In genomic region chr5:54073291-54073690, GRCm38 (mm10) we compare ENCODE assay signal across 11 mouse cellular contexts.
DNase-seq lines count a peak whose midpoint lies in the region; ATAC-seq and TF ChIP-seq lines count a peak whose summit lies in the region.
"Had no signal": no experiment of that assay in that cellular context is flagged by ENCODE, and none has a peak within 500 bp of the region (broad histone marks: within the 10 kb centered on the region; RNA-seq: fewer than 3 reads in every experiment).

No protein-coding gene starts in this region.

- H3K36me3 ChIP-seq in kidney, embryonic 15.5 days = no peaks in the 10 kb centered on the region
- no peaks in the 10 kb centered on the region for H3K36me3 ChIP-seq in midbrain, postnatal 0 days (ENCODE audit: insufficient read depth, low read length)
- no peaks in the 10 kb centered on the region for H3K36me3 ChIP-seq in midbrain, embryonic 13.5 days
- no peaks in the 10 kb centered on the region for H3K36me3 ChIP-seq in neural tube, embryonic 15.5 days
- H3K36me3 ChIP-seq: intestine, embryonic 15.5 days; liver, embryonic 13.5 days had no signal

- H3K4me2 ChIP-seq in kidney, embryonic 15.5 days = no peak overlapping the region
- H3K4me2 ChIP-seq in midbrain, postnatal 0 days (ENCODE audit: low read depth, low read length, poor library complexity, severe bottlenecking) = no peak overlapping the region
- H3K4me2 ChIP-seq in midbrain, embryonic 13.5 days (replicated peaks) = no peak overlapping the region
- H3K4me2 ChIP-seq in neural tube, embryonic 15.5 days = no peak overlapping the region
- H3K4me2 ChIP-seq: intestine, embryonic 15.5 days; liver, embryonic 13.5 days had no signal

- no peak overlapping the region for H3K9ac ChIP-seq in kidney, embryonic 15.5 days
- no peak overlapping the region for H3K9ac ChIP-seq in midbrain, postnatal 0 days (replicated peaks; ENCODE audit: low read length, poor library complexity, severe bottlenecking)
- no peak overlapping the region for H3K9ac ChIP-seq in midbrain, embryonic 13.5 days (replicated peaks)
- no peak overlapping the region for H3K9ac ChIP-seq in neural tube, embryonic 15.5 days (replicated peaks)
- H3K9ac ChIP-seq: intestine, embryonic 15.5 days; liver, embryonic 13.5 days had no signal

- WGBS in kidney, embryonic 15.5 days = 12% methylated on average over 1 of the region's 1 CpGs
- 22% methylated on average over 1 of the region's 1 CpGs for WGBS in midbrain, postnatal 0 days
- 18% methylated on average over 1 of the region's 1 CpGs for WGBS in midbrain, embryonic 13.5 days
- 16% methylated on average over 1 of the region's 1 CpGs for WGBS in neural tube, embryonic 15.5 days

- peaks cover 14% of the 10 kb centered on the region for H3K4me1 ChIP-seq in kidney, embryonic 15.5 days
- H3K4me1 ChIP-seq in midbrain, postnatal 0 days (ENCODE audit: insufficient read depth, low read length) = no peaks in the 10 kb centered on the region
- H3K4me1 ChIP-seq in midbrain, embryonic 13.5 days (replicated peaks) = no peaks in the 10 kb centered on the region
- H3K4me1 ChIP-seq in neural tube, embryonic 15.5 days = peaks cover 6% of the 10 kb centered on the region; the same call in 1 of the 2 replicates
- H3K4me1 ChIP-seq: intestine, embryonic 15.5 days had no signal

- no peaks in the 10 kb centered on the region for H3K27me3 ChIP-seq in kidney, embryonic 15.5 days
- no peaks in the 10 kb centered on the region for H3K27me3 ChIP-seq in midbrain, postnatal 0 days (ENCODE audit: insufficient read depth, low read length)
- H3K27me3 ChIP-seq in midbrain, embryonic 13.5 days = no peaks in the 10 kb centered on the region
- H3K27me3 ChIP-seq in neural tube, embryonic 15.5 days (replicated peaks) = no peaks in the 10 kb centered on the region
- H3K27me3 ChIP-seq: intestine, embryonic 15.5 days; liver, embryonic 13.5 days had no signal

- DNase-seq in cerebellum, adult 18-20 months = peak; percentile 30 to 48
- no peak for DNase-seq in cerebellum, adult 8-10 months
- no peak for DNase-seq in kidney, adult 11 months
- peak; percentile 65 for DNase-seq in midbrain, postnatal 0 days (ENCODE audit: low spot score)
- DNase-seq in thymus, postnatal 0 days (ENCODE audit: low spot score) = no peak
- DNase-seq: liver, embryonic 13.5 days had no signal

- H3K27ac ChIP-seq in kidney, embryonic 15.5 days = peak overlapping the region; percentile 34; the same call in 1 of the 2 replicates
- no peak overlapping the region for H3K27ac ChIP-seq in midbrain, postnatal 0 days (ENCODE audit: low read depth, low read length)
- H3K27ac ChIP-seq in midbrain, embryonic 13.5 days = no peak overlapping the region
- H3K27ac ChIP-seq in neural tube, embryonic 15.5 days (replicated peaks) = peak overlapping the region; percentile 52
- H3K27ac ChIP-seq: intestine, embryonic 15.5 days; liver, embryonic 13.5 days had no signal

- no peak overlapping the region for H3K4me3 ChIP-seq in kidney, embryonic 15.5 days (replicated peaks)
- H3K4me3 ChIP-seq in midbrain, postnatal 0 days (ENCODE audit: low read depth, low read length) = no peak overlapping the region
- H3K4me3 ChIP-seq in midbrain, embryonic 13.5 days (replicated peaks) = no peak overlapping the region
- H3K4me3 ChIP-seq in neural tube, embryonic 15.5 days (replicated peaks) = no peak overlapping the region
- H3K4me3 ChIP-seq: intestine, embryonic 15.5 days; liver, embryonic 13.5 days had no signal

- ATAC-seq in kidney, embryonic 15.5 days (replicated peaks; ENCODE audit: low FRiP score) = no peak
- no peak for ATAC-seq in midbrain, postnatal 0 days (ENCODE audit: low FRiP score)
- no peak for ATAC-seq in midbrain, embryonic 13.5 days
- no peak for ATAC-seq in neural tube, embryonic 15.5 days (ENCODE audit: low FRiP score)
- ATAC-seq: forebrain, embryonic 16.5 days; intestine, embryonic 15.5 days had no signal

- H3K9me3 ChIP-seq in kidney, embryonic 15.5 days (replicated peaks) = no peaks in the 10 kb centered on the region
- no peaks in the 10 kb centered on the region for H3K9me3 ChIP-seq in midbrain, postnatal 0 days (ENCODE audit: low read length)
- no peaks in the 10 kb centered on the region for H3K9me3 ChIP-seq in midbrain, embryonic 13.5 days
- H3K9me3 ChIP-seq in neural tube, embryonic 15.5 days (replicated peaks) = no peaks in the 10 kb centered on the region
- H3K9me3 ChIP-seq: intestine, embryonic 15.5 days; liver, embryonic 13.5 days had no signal

- TF ChIP-seq CTCF in midbrain, postnatal 0 days (IDR thresholded peaks at IDR 0.05) = no peak

Comparison
In these comparisons a context has a peak if more than half of its experiments do, and no peak if none do; other contexts are left out.
1. DNase-seq: peak in cerebellum, adult 18-20 months (2 of 2) and midbrain, postnatal 0 days (single experiment); none in cerebellum, adult 8-10 months (single experiment), kidney, adult 11 months (single experiment) and thymus, postnatal 0 days (single experiment).
2. H3K27ac ChIP-seq: peak in kidney, embryonic 15.5 days (single experiment) and neural tube, embryonic 15.5 days (single experiment); none in midbrain, postnatal 0 days (single experiment) and midbrain, embryonic 13.5 days (single experiment).